Mouse (Mus musculus) CH12.LX (cell line): ENCODE data around the gene Nf1. TPM values are rescaled to one million over a fixed set of nuclear protein-coding genes. Genes with fewer than 3 reads are reported as not detected.

Experiments used
- DNase-seq: peaks from one replicate; pipeline ENCODE4 v3.0.0-alpha.2; 2013; ENCODE audit errors: extremely low read depth
- H3K27ac ChIP-seq: 2 replicates; pipeline ENCODE4 v1.5.1; 2012; ENCODE audit warnings: low read depth, mild to moderate bottlenecking, control low read depth, moderate library complexity; ENCODE audit not compliant: insufficient read depth
- H3K27me3 ChIP-seq: replicated peaks from 2 replicates; pipeline ENCODE3; 2012; ENCODE audit warnings: inconsistent platforms
- H3K36me3 ChIP-seq, 2 experiments: replicated peaks in 1 of 2; 2 replicates each; pipeline versions ENCODE3 to v1.6.1; 2012; ENCODE audit warnings: inconsistent platforms in 1 of 2, low read length in 1 of 2, mild to moderate bottlenecking in 1 of 2, mixed read lengths in 1 of 2, moderate library complexity in 1 of 2; ENCODE audit not compliant: control insufficient read depth in 1 of 2, insufficient read depth in 1 of 2
- H3K4me1 ChIP-seq, 2 experiments: 2 replicates each; pipeline ENCODE4 v1.6.1; 2012; ENCODE audit warnings: inconsistent platforms in 1 of 2, moderate library complexity in 1 of 2; ENCODE audit not compliant: insufficient read depth in 2 of 2, control insufficient read depth in 1 of 2
- H3K4me2 ChIP-seq: 2 replicates; pipeline ENCODE4 v1.6.1; 2012; ENCODE audit warnings: low read depth, mild to moderate bottlenecking, control low read depth; ENCODE audit not compliant: poor library complexity, insufficient read depth, severe bottlenecking
- H3K4me3 ChIP-seq, 3 experiments: fragments of 150-350 bp in 1 of 3; sonication (generic) in 1 of 3; replicated peaks in 1 of 3; 2 replicates each; pipeline versions ENCODE3 to v1.5.1; 2011 to 2012; ENCODE audit warnings: low read depth in 2 of 3, low read length in 2 of 3, mild to moderate bottlenecking in 2 of 3, moderate library complexity in 2 of 3, control low read depth in 1 of 3, improper control_type of control experiment in 1 of 3, inconsistent platforms in 1 of 3, mixed read lengths in 1 of 3; ENCODE audit not compliant: poor library complexity in 1 of 3
- H3K79me2 ChIP-seq: replicated peaks from 2 replicates; pipeline ENCODE4 v1.6.1; 2012; ENCODE audit warnings: mild to moderate bottlenecking, moderate library complexity; ENCODE audit not compliant: control insufficient read depth, poor library complexity, insufficient read depth, severe bottlenecking; ENCODE audit errors: extremely low read depth
- H3K9ac ChIP-seq: 2 replicates; pipeline ENCODE4 v1.6.1; 2012; ENCODE audit warnings: low read depth, mild to moderate bottlenecking, control low read depth, moderate library complexity; ENCODE audit not compliant: insufficient read depth
- H3K9me3 ChIP-seq: replicated peaks from 2 replicates; pipeline ENCODE3; 2012; ENCODE audit warnings: low read length, inconsistent platforms, mixed read lengths
- CHD1 ChIP-seq: IDR thresholded peaks from 2 replicates; pipeline ENCODE4 v1.6.1; 2012; ENCODE audit warnings: low read depth, low read length, improper control_type of control experiment, inconsistent platforms
- CTCF ChIP-seq, 2 experiments: IDR thresholded peaks in 1 of 2; conservative IDR thresholded peaks in 1 of 2; 2 replicates each; pipeline ENCODE4 v1.5.1; 2011 to 2012; ENCODE audit warnings: low read depth in 2 of 2, low read length in 2 of 2, improper control_type of control experiment in 1 of 2, inconsistent platforms in 1 of 2, mild to moderate bottlenecking in 1 of 2, moderate library complexity in 1 of 2
- EP300 ChIP-seq: IDR thresholded peaks from 2 replicates; pipeline ENCODE4 v1.6.1; 2011; ENCODE audit warnings: low read length, improper control_type of control experiment
- IRF4 ChIP-seq: IDR thresholded peaks from 2 replicates; pipeline ENCODE4 v1.6.1; 2014; ENCODE audit warnings: low read depth, mild to moderate bottlenecking, inconsistent platforms, low read length, improper control_type of control experiment
- JUN ChIP-seq: IDR thresholded peaks from 2 replicates; pipeline ENCODE4 v1.6.1; 2011; ENCODE audit warnings: low read depth, mild to moderate bottlenecking, low read length, improper control_type of control experiment, moderate library complexity; ENCODE audit not compliant: insufficient read depth
- JUND ChIP-seq: conservative IDR thresholded peaks from 2 replicates; pipeline ENCODE4 v1.6.1; 2011; ENCODE audit warnings: low read depth, low read length, improper control_type of control experiment
- MAFK ChIP-seq: IDR thresholded peaks from 2 replicates; pipeline ENCODE4 v1.6.1; 2011; ENCODE audit warnings: low read length, improper control_type of control experiment; ENCODE audit not compliant: insufficient replicate concordance
- MAX ChIP-seq: IDR thresholded peaks from 2 replicates; pipeline ENCODE4 v1.6.1; 2011; ENCODE audit warnings: low read length, improper control_type of control experiment
- MAZ ChIP-seq: IDR thresholded peaks from 2 replicates; pipeline ENCODE4 v1.6.1; 2012; ENCODE audit warnings: low read depth, mild to moderate bottlenecking, inconsistent platforms, low read length, improper control_type of control experiment, moderate library complexity
- MEF2A ChIP-seq: IDR thresholded peaks from 2 replicates; pipeline ENCODE4 v1.6.1; 2014; ENCODE audit warnings: low read depth, mild to moderate bottlenecking, inconsistent platforms, low read length, improper control_type of control experiment, borderline replicate concordance
- MXI1 ChIP-seq: IDR thresholded peaks from 2 replicates; pipeline ENCODE4 v1.6.1; 2011; ENCODE audit warnings: mild to moderate bottlenecking, low read depth, low read length, improper control_type of control experiment
- MYC ChIP-seq: IDR thresholded peaks from 2 replicates; pipeline ENCODE4 v1.6.1; 2011; ENCODE audit warnings: low read depth, mild to moderate bottlenecking, improper control_type of control experiment, low read length
- NELFE ChIP-seq: IDR thresholded peaks from 2 replicates; pipeline ENCODE4 v1.6.1; 2011; ENCODE audit warnings: low read depth, low read length, improper control_type of control experiment
- POLR2A ChIP-seq: IDR thresholded peaks from 2 replicates; pipeline ENCODE4 v1.6.1; 2011; ENCODE audit warnings: low read depth, mild to moderate bottlenecking, improper control_type of control experiment, low read length
- RAD21 ChIP-seq: IDR thresholded peaks from 2 replicates; pipeline ENCODE4 v1.6.1; 2011; ENCODE audit warnings: low read depth, mild to moderate bottlenecking, low read length, improper control_type of control experiment, moderate library complexity
- SIN3A ChIP-seq: IDR thresholded peaks from 2 replicates; pipeline ENCODE4 v1.6.1; 2012; ENCODE audit warnings: low read length, improper control_type of control experiment, inconsistent platforms
- SMC3 ChIP-seq: IDR thresholded peaks from 2 replicates; pipeline ENCODE4 v1.6.1; 2011; ENCODE audit warnings: low read depth, low read length, improper control_type of control experiment
- TCF12 ChIP-seq: IDR thresholded peaks from 2 replicates; pipeline ENCODE4 v1.6.1; 2014; ENCODE audit warnings: low read depth, mild to moderate bottlenecking, inconsistent platforms, low read length, improper control_type of control experiment
- UBTF ChIP-seq: IDR thresholded peaks from 2 replicates; pipeline ENCODE4 v1.6.1; 2012; ENCODE audit warnings: low read depth, mild to moderate bottlenecking, inconsistent platforms, low read length, improper control_type of control experiment, moderate library complexity
- USF2 ChIP-seq: conservative IDR thresholded peaks from 2 replicates; pipeline ENCODE4 v1.6.1; 2011; ENCODE audit warnings: low read depth, low read length, improper control_type of control experiment
- ZKSCAN1 ChIP-seq: IDR thresholded peaks from 2 replicates; pipeline ENCODE4 v1.6.1; 2012; ENCODE audit warnings: low read depth, inconsistent platforms, low read length, improper control_type of control experiment, borderline replicate concordance
- ZMIZ1 ChIP-seq: IDR thresholded peaks from 2 replicates; pipeline ENCODE4 v1.6.1; 2012; ENCODE audit warnings: low read depth, mild to moderate bottlenecking, inconsistent platforms, low read length, improper control_type of control experiment
- dilution Hi-C: fragments of 300-500 bp; cut with MboI; formaldehyde crosslinking; loops from 2 replicates; pipeline ENCODE4 v1.14.3; 2020; ENCODE audit warnings: low sequenced_read_pairs; ENCODE audit not compliant: extremely low pct_unique_long_range_greater_than_20kb, extremely low pct_ligation_motif_present
- in situ Hi-C: fragments of 300-500 bp; cut with MboI; formaldehyde crosslinking; loops from 3 replicates; pipeline ENCODE4 v1.14.3; 2019; ENCODE audit warnings: low sequenced_read_pairs, low pct_ligation_motif_present, low pct_unique_long_range_greater_than_20kb, mixed read lengths
- polyA plus RNA-seq: library from polyadenylated mRNA; unstranded; fragments of >175 nt; gene quantifications from 2 replicates; pipeline ENCODE4 v1.2.1, GENCODE M21; 2012; ENCODE audit warnings: low read depth; ENCODE audit not compliant: insufficient read length
- total RNA-seq, 2 experiments: library from RNA; depleted of rRNA; stranded (reverse); fragments of 300-350 nt in 1 of 2; fragments of >200 nt in 1 of 2; gene quantifications; 2 replicates each; pipeline ENCODE4 v1.2.3; 2012 to 2014

The Nf1 gene
- total and polyA plus RNA-seq, 3 experiments, result 7.3 to 19.5 (median 12.4) TPM

GRCm38 (mm10) chr11:79577741-79578140 lies 238.2 kb downstream of the Nf1 start (continued):
- TF ChIP-seq JUN, result no peak
- TF ChIP-seq CHD1, result no peak
- peak; percentile 63; the same call in 1 of the 2 replicates for TF ChIP-seq IRF4
- no peak for TF ChIP-seq MAFK
- TF ChIP-seq RAD21, result no peak; the same call in none of the 2 replicates
- peak; percentile 44; the same call in 1 of the 2 replicates for TF ChIP-seq JUND
- TF ChIP-seq MYC, result peak; percentile 71
- TF ChIP-seq MAX, result no peak
- no peak; the same call in 1 of the 2 replicates for TF ChIP-seq NELFE
- peak; percentile 47; the same call in 1 of the 2 replicates for TF ChIP-seq TCF12

GRCm38 (mm10) chr11:79580660-79581059 lies 241.2 kb downstream of the Nf1 start:
- H3K36me3 ChIP-seq, result peaks cover 9 to 35% of the 10 kb centered on the region in 2 experiments
- no peak overlapping the region for H3K4me2 ChIP-seq
- peaks cover 4 to 28% of the 10 kb centered on the region in 2 experiments; a peak in 3 of 4 replicates for H3K4me1 ChIP-seq
- H3K27me3 ChIP-seq, result no peaks in the 10 kb centered on the region
- H3K27ac ChIP-seq, result no peak overlapping the region
- dilution Hi-C loops (no loop called here), in situ Hi-C loops (loop anchor here (5.0 kb wide), 2 partner anchors 107 to 353 kb away; no protein-coding TSS in a partner anchor)
- H3K4me3 ChIP-seq, result no peak overlapping the region
- no peaks in the 10 kb centered on the region for H3K9me3 ChIP-seq
- no peak for DNase-seq
- TF ChIP-seq CTCF (conservative IDR thresholded peaks at IDR 0.05 in 1 of 2, IDR thresholded peaks at IDR 0.05 in 1 of 2; ENCODE audit: low read depth in 2 of 2, low read length in 2 of 2) (peak in 1 of 2 experiments; percentile 58; a peak in 2 of 4 replicates), SMC3 (peak; percentile 38; the same call in 1 of the 2 replicates), UBTF (no peak), RAD21 (peak; percentile 40), MXI1 (no peak)
- no peaks in the 10 kb centered on the region for H3K79me2 ChIP-seq
- no peak overlapping the region for H3K9ac ChIP-seq

GRCm38 (mm10) chr11:79581257-79581656 lies 241.8 kb downstream of the Nf1 start:
- H3K9ac ChIP-seq, result no peak overlapping the region
- TF ChIP-seq EP300 (no peak), SMC3 (no peak), MAZ (no peak), MEF2A (no peak), USF2 (no peak), ZMIZ1 (no peak), SIN3A (no peak), POLR2A (no peak), ZKSCAN1 (no peak), MAFK (no peak)
- dilution Hi-C loops (no loop called here), in situ Hi-C loops (loop anchor here (5.0 kb wide), 2 partner anchors 106 to 354 kb away; no protein-coding TSS in a partner anchor)
- H3K4me1 ChIP-seq, result peaks cover 4 to 28% of the 10 kb centered on the region in 2 experiments; a peak in 3 of 4 replicates
- peaks cover 8 to 33% of the 10 kb centered on the region in 2 experiments for H3K36me3 ChIP-seq
- no peak overlapping the region for H3K4me3 ChIP-seq
- no peak overlapping the region for H3K4me2 ChIP-seq
- no peak overlapping the region for H3K27ac ChIP-seq
- no peaks in the 10 kb centered on the region for H3K9me3 ChIP-seq
- no peak for DNase-seq
- H3K27me3 ChIP-seq, result no peaks in the 10 kb centered on the region
- H3K79me2 ChIP-seq, result no peaks in the 10 kb centered on the region
